Mouse (Mus musculus) natural killer cell, adult 2 months (primary cell): ENCODE results near the gene Lipa.

Experiments
- DNase-seq, 2 experiments: peaks; one replicate each; pipeline ENCODE4 v3.0.0; 2022; ENCODE audit warnings: low spot score in 2 of 2

The Lipa gene

DNA sequence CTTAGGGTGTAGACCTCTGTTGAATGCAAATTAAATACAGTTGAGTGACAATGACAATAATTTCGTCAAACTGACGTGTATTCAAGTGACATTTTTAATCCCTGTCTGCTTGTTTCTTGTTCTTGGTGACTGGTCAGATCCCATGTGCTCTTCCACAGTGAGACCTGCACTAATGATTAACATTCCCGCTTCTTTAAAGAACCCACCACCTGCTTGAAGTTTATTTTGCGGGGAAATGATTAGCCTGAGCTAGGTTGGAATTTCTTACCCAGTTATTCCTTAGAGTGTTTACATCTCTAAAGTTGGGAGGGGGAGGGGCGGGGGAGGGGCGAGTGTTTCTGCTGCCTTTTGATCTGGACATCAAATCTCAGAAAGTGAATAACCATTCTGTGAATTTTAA, 59.1 kb downstream of the Lipa start:
- DNase-seq: no peak

DNA sequence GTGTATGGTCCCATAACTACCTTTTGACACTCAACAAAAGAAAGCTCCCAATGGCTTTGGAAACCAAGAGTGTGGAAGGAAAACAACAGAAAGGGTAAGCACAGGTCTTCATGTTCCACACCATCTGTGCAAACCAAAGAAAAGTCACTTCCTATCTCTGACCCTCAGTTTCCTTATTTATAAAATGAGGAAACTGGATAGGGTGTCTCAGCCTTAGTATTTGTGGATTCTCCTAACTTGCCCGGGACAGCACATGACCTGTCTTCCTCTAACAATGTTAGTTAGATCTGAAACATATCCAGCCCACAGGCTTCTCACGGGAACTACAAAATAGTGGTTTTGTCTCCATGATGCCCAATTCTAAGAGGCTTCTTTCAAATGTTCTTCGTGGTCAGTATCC, 62.8 kb downstream of the Lipa start:
- no peak for DNase-seq

DNA sequence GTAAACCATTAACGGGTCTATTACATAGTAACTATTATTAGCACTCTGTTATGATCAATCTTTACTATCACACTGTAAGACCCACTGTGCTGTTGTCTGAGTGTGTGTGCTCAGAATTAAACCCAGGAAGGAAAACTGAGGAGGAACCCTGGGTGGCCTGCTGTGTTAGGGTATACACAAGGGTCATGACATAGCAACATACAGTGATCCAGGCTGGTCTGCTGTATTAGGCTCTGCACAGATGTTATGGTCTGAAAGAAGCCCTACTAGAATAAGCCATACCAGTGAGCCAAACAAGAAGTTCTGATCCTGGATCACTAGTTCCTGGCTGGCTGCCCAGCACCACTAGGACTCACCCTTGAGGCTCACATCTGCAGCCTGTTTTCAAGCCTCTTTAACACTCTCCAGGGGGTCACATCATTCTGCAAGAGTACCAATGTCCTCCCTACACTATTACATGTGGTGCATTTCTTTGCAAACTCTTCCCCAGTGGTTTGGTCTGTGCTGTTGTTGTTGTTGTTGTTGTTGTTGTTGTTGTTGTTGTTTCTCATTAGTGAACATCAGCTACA, 65.7 kb downstream of the Lipa start:
- DNase-seq: no peak

DNA sequence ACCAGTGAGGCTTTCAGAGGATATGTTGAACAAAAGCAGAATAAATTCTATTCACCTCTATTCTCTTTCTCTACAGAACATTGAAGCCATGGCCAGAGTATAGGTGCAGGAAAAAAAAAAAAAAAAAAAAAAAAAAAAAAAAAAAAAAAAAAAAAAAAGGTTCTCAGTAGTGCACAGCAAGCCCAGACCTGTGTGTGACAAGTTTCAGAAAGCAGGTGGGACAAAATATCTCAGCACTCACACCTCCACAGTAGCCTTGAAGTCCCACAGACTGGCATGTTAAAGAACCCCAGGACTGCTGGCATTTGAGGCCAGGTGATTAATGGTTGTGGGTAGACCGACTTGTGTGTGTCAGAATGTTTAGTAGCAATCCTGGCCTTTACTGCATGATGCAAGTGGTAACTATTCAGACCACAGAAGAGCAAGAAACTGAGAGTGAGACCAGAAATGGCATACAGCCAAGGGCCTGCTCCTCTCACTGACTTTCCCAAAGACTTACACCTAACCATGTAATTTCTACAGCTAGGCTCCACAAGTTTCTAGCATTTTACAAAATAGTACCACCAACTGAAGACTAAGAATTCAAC, 76.4 kb downstream of the Lipa start:
- DNase-seq: no peak

DNA sequence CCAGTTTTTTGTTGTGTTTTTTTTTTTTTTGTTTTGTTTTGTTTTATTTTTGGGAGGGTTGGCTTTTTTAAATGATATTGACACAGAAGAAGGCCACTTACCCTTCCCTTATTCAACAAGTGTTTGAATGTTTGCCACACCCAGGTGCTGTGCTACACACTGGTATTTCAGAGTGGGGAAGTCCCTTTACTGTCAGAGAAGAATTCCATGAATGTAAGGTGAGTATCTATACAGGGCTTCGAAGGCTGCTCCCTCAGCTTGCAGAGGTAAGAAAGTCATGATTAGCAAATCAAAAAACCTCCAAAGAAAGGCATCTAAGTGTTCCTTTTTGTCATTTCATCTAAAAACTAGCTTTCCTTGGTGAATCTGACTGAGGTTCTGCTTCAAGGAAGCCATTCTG, 78.4 kb downstream of the Lipa start:
- DNase-seq: no peak

DNA sequence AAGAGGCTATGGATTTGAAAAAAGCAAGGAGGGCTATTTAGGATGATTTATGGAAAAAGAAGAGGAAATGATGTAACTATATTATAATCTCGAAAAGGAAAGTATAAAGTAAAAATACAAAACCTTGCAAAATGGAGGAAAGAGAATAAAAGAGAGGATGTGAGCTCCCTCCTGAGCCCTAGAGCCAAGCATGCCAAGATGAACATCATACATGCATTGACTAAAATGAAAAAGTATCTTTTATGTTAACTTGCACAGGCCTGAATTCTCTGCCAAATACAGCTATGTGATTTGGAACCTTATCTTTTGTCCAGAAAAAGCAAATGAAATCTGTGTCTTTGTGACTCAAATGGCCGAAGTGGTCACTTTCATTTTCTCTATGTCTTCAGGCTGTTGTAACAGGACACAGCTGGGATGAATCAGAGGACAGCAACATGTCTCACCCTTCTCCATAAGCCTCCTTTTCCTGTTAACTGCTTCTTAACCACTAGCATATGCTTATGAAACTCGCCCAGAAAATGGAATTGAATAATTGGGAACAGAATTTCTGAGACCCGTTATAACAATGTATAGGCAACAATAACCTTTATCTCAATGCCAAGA, 81.8 kb downstream of the Lipa start:
- DNase-seq: no peak

DNA sequence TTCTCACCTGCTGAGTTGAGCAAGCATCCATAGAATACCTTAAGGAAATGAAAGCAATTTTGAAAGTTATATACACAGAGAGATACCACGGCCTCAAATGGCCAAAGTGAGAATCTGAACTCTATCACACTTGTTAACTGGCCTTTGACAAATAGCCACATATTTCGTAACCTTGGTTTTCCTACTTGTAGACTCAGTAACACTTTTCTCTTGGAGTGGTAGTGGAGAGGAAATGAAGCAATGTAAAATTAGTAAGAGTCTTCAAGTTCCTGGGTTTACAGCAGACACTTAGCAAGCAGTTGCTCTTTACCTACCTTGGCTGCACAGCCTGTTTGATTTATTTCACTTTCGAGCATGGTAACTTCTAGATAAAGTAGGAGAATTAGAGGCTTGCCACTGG, 82.5 kb downstream of the Lipa start:
- no peak for DNase-seq
